Mouse (Mus musculus) heart, adult 18-20 months (tissue): ENCODE data around the gene Ambra1. TPM values are rescaled to one million over a fixed set of nuclear protein-coding genes. Genes with fewer than 3 reads are reported as not detected.
A peak's percentile ranks its signal among the peaks of the same experiment; 100 is the strongest.

Source experiments
- DNase-seq, 2 experiments: peaks; one replicate each; pipeline ENCODE4 v3.0.0; 2021 to 2022; ENCODE audit warnings: mixed read lengths in 1 of 2
- microRNA-seq, 2 experiments: library from miRNA; unstranded; fragments of <30 nt; microRNA quantifications; one replicate each; pipeline ENCODE4 v1.2.0; 2022
- total RNA-seq, 2 experiments: library from RNA; stranded (reverse); gene quantifications; 2 replicates each; pipeline ENCODE4 v1.2.3; 2021

The Ambra1 gene
- total RNA-seq, 2 experiments from 2014 or later = 14.5 to 16.6 TPM

DNA sequence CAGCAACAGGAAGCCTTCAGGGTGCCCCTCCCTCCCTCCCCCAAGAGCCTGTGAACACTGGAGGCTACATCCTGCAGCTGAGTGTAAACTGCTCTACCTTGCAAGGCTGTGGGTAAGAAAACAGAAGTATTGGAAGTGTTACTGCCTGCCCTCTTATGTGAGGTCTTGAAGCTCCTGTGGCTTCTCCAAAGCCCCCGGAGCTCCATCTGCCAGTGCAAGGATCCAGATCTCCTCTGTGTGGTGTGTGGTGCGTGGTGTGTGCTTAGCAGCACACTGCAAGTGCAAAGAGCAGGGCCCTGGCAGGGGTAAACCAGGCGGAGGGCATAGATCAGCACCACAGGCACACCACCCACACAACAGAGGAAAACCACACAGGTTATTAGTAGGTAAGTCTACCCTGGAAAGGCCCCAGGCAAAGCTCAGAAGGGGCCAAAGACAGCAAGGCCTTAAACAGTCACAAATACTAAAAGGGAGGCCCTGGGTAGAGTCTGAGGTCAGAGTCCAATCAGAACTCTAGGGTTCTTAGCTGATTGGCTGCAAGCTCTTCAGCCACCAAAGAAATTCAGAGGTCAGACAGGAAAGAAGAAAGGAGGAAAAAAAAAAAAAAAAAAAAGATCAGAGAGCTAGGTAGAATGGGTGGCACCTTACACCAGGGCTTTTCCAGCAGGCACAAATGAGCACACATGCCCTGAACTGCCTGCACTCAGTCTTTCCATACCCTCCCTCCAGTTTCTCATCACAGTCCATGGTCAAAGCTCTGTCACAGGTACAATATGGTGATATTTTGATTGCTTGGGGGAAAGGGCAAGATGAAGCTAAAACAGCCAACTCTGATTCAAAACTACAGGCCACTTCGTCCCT lies 232.2 kb downstream of the Ambra1 start:
- DNase-seq = no peak

GRCm38 (mm10) chr2:91962864-91963401 lies 233.0 kb downstream of the Ambra1 start:
- peak in 1 of 2 experiments; percentile 37 for DNase-seq

GRCm38 (mm10) chr2:91963443-91963932 lies 233.6 kb downstream of the Ambra1 start:
- DNase-seq = peak; percentile 97

DNA sequence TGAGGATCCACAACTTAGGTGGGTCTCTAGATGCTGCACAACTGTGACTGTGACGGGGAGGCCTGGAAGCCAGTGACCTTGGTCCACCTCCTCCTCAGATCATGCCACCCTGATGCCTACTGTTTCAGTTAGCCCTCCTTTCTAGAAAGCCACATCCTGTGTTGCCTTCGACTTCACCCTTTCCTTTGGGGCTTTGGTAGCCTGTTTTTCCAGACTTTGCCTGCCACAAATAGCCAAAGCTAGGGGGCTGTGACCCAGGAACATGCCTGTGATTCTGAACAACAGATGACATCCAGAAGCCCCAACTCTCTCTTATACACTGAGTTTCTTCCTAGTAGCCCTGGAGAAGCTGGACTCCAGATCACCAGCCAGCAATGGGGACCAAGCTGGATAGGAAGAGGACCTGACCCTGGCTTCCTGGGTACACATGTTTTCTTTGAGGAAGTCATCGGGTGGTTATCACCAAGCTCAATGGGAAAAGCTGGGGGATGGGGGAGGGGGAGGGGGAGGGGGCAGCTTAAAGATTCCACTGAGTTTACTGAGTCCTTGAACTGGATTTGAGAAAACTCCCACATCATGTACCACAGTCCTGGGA lies 234.8 kb downstream of the Ambra1 start:
- DNase-seq = no peak

- peak; percentile 78 to 91 for DNase-seq
Measured at GRCm38 (mm10) chr2:91965417-91965816, 235.5 kb downstream of the Ambra1 start.

- DNase-seq = no peak
Measured at GRCm38 (mm10) chr2:91966367-91966766, 236.4 kb downstream of the Ambra1 start.

DNA sequence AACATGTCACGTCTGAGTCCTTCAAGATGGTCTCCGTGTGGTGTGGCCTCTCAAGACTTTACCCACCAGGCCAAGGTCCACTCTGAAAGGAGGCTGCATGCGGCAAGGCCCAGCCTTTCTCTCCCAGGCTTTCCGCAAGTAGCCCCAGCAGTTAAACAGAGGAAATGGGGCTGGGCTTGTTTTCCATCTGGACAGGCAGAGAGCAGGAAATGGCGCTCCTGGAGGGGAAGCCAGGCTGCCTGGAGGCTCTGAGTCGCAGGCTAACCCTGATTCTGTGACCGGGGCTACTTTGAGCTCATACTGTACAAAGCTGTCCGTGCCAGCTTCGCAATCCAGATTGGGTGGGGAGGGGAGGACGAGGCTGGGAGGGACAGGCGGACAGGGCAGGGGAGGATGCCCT lies 238.0 kb downstream of the Ambra1 start:
- DNase-seq = peak; percentile 70 to 81

Small RNA genes within 50 kb of the gene (microRNA-seq; reads per million reads assigned to microRNA genes)
- gene Mir6999 = 0.38 to 1.1 reads per million in 2 experiments

Other genes with a start within 250 kb of the Ambra1 start
- 10 to 100 TPM; 49.1 to 50.4 TPM for gene Ckap5, start 203.4 kb upstream of the Ambra1 start, total RNA-seq
- gene F2, start 93.7 kb upstream of the Ambra1 start, total RNA-seq = not detected
- gene Zfp408, start 80.3 kb upstream of the Ambra1 start, total RNA-seq = 1 to 10 TPM; 3.6 to 4.6 TPM
- gene Arhgap1, start 80.3 kb upstream of the Ambra1 start, total RNA-seq = 10 to 100 TPM; 22.1 to 26.5 TPM
- 10 to 100 TPM; 49.7 to 53.9 TPM for gene Atg13, start 19.6 kb upstream of the Ambra1 start, total RNA-seq
- 1 to 10 TPM; 8.0 to 8.4 TPM for gene Harbi1, start 19.3 kb upstream of the Ambra1 start, total RNA-seq
- not detected for gene Chrm4, start 197.1 kb downstream of the Ambra1 start, total RNA-seq
- 1 to 10 TPM; 2.3 to 2.9 TPM for gene Mdk, start 202.2 kb downstream of the Ambra1 start, total RNA-seq
- not detected for gene Gm9821, start 215.6 kb downstream of the Ambra1 start, total RNA-seq
- gene Dgkz, start 245.7 kb downstream of the Ambra1 start, total RNA-seq = 10 to 100 TPM; 33.8 to 35.9 TPM